Mouse (Mus musculus) T-helper 1 cell (primary cell): Measurements from ENCODE around the gene Slamf6.

ENCODE experiments used
- in situ Hi-C: fragments of 300-600 bp; cut with MboI, MseI; formaldehyde crosslinking; loops from one replicate; pipeline ENCODE4 v1.15.1; 2025; ENCODE audit warnings: high pct_unique_total_duplicates

Gene Slamf6

GRCm38 (mm10) chr1:171994501-171994900, 77.2 kb downstream of the Slamf6 start:
- in situ Hi-C loops = no loop called here

- in situ Hi-C loops = loop anchor here (5.0 kb wide), 1 partner anchor 83 kb away; no protein-coding TSS in a partner anchor
These were observed 77.8 kb downstream of the Slamf6 start for GRCm38 (mm10) chr1:171994918-171995715.

- in situ Hi-C loops = loop anchor here (5.0 kb wide), 1 partner anchor 84 kb away; no protein-coding TSS in a partner anchor
These were observed 79.4 kb downstream of the Slamf6 start for GRCm38 (mm10) chr1:171996701-171997100.

DNA sequence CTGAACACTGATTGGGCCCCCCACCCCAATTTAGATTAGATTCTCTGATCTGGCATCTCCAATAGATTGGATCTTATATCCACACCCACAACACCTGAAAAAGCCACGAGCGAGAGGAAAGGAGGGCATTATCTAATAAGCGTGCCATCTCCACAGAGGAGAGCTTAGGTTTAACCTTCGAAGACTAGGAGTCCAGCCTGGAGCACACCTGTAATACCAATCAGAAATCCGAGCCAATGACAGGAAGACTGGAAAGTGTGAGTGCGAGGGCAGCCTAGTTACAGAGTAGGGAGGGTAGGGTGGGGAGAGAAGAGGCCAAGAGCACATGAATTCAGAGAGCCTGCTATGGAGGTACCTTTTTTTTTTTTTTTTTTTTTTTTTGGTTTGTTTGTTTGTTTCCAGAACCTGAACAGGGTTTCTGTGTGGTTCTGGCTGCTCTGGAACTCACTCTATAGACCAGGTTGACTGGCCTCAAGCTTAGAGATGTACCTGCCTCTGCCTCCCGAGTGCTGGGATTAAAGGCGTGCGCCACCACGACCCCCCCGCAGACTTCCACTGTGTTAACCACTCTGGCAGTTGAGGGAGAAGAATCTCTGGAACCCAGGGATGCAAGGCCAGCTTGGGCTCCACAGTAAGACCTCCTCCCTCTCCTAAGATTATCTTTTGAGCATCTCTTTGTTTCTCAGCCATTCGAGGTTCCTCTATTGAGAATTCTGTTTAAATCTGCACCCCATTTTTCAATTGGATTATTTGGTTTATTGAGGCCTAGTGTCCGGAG, 81.7 kb downstream of the Slamf6 start:
- in situ Hi-C loops = loop anchor here (5.0 kb wide), 1 partner anchor 87 kb away; no protein-coding TSS in a partner anchor

DNA sequence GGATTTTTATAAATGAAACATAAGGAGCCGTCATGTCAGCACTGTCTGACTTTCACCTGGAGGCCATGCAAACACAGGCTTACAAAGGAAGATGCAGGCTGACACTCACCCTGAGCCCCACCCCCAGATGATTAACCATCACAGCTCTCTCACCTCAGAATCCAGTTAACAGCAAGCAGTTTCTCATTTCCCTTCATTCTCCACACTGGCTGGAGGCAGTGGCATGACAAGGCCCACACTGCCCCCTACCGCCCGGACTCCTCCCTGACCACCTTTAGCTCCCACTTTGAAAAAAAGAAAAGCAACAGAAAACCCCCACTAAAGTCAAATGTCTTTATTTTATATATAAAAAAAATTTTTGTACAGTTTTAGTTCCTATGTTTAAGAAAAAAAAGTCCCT, 83.3 kb downstream of the Slamf6 start:
- in situ Hi-C loops = loop anchor here (10.0 kb wide), 1 partner anchor 186 kb away; no protein-coding TSS in a partner anchor

DNA sequence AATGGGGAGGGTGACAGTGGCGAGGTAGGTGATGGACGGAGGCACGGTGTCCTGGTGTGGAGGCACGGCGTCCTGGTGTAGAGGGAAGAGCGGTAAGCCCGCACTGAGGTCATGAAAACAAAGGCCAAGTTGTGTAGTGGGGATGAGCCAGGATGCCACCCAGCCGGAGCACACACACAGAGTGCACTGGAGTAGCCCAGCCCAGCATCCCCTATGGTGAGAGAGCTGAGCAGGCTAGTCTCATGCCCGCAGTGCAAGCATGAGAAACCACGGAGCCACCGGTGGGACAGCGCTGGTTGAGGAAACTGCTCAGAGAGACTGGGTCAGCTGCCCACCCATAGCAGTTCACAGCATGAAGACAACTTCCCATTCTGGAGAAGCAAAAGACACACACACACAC, 84.3 kb downstream of the Slamf6 start:
- in situ Hi-C loops = loop anchor here (10.0 kb wide), 1 partner anchor 187 kb away; no protein-coding TSS in a partner anchor
